Mouse (Mus musculus): Measurements from ENCODE around the gene Vezf1.

Gene Vezf1

DNA sequence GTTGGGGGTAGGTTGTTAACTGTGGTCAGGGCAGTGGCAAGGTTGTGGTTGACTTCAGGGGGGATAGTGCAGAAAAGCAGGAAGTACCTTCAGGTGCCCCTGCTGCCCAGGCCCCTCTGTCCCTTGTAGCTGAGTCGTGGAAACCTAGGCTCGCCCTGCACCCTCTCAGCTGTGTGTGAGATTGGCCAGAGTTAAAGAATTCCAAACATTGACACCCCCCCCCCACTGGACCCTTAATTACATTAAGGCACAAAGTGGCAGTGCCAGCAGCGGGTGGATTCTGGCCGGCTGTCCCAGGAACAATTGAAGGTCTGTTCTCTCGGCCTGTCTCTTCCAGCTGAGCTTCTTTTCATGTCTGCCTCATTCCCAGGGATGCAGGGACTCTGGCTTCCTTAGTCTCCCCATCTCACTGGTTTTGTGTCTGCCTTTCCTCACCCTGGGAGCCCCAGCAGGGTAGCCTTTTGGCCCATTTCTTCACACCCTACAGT is 58.3 kb downstream of the Vezf1 start:
- no peak for DNase-seq

DNA sequence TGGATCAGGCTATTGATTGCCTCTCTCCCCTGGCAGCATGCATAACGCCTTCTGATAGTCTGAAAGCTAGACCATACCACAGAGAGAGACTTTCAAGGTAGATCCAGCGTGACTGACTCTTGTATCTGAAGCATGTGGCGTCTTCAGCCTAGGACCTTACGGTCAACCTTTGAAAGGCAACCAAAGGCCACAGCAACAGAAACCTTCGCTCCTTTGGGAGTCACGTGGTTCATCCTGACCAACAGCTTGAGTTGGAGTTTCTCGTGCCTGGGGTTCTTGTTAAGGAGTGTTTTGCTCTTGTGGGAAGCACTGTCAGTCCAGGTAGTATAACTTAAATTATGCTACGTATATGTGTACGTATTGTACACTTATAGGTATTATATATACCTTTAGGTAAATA is 60.4 kb downstream of the Vezf1 start:
- peak; percentile 44 to 69 for DNase-seq

DNA sequence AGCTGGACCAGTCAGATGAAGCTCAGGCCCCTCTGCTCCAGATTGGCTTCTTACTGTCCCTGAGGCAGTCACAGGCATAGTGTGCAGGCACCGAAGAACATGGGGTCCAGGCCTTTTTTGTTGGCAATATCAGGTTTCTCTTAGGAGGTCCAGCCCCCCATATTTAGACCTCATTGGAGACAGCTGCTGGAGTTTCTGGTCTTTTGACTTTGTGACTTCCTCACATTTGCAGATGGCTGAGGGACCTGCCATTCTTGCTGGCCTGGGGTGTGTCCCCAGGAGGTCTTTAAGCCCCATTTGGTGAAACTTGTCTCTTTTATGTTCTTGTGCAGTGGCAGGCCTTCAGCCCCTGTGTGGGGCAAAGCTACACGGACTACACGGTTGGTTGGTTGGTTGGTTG is 61.2 kb downstream of the Vezf1 start:
- no peak for DNase-seq

DNA sequence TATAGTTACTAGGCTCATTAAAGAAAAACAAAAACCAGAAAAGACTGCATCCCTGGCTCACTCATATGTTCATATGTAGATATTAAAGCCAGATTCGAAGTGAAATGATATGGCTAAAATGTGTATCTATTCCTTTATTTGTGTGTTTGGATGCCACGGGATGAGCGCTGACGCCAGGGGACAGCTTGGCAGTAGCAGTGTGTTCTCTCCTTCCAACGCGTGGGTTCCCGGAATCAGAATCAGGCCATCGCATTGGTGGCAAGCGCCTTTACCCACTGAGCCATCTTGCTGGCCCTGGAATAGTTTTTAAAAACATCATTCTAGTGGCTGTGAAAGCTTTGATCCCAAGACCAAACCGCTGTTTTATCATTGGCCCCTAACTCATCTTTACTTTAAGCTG is 61.9 kb downstream of the Vezf1 start:
- DNase-seq, result peak in 1 of 2 experiments; percentile 31

DNA sequence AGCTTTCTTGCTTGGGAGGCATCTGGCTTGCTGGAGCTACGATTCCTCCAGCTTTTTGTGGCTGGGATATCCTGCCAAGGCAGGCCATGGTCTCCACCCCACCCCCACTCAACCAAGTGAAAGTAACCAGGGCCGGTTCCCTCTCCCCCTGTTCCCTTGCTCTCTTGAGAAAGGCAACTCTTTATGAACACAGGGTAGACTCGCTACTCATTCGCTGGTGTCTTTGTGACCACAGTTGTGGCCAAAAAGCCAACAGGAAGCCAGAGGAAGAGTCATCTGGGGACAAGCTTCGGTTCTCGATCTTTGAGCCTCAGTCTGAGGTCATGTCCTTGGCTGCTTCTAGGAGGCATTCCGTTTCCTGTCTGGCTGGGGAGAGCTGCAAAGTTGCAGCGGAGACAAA is 63.8 kb downstream of the Vezf1 start:
- peak; percentile 74 to 84 for DNase-seq
